In the genomic region with DNA sequence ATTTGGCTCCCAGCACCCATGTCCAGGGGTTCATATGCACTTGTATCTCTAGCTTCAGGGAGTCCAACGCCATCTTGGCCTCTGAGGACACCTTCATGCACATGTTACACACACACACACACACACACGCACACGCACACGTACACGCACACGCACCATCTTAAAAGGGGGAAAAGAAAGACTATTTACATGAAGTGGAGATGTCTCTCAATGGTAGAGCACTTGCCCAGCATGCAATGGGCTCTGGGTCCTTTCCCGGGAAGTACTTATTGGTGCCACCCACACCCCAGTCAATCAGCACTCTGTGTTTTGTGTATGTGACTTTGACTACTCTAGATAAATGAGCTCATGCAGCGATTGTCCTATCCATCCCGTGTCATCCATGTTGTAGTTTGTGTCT, we compare ENCODE assay signal across 29 mouse cellular contexts. TPM values are rescaled to one million over a fixed set of nuclear protein-coding genes. Genes with fewer than 3 reads are reported as not detected.
"Had no signal": no experiment of that assay in that cellular context is flagged by ENCODE, and none has a peak within 500 bp of the region (broad histone marks: within the 10 kb centered on the region; RNA-seq: fewer than 3 reads in every experiment).

No protein-coding gene starts in this region.

- H3K36me3 ChIP-seq: limb, embryonic 10.5 days; limb, embryonic 12.5 days; limb, embryonic 13.5 days; limb, embryonic 15.5 days; liver, embryonic 12.5 days; liver, embryonic 13.5 days; liver, embryonic 15.5 days; lung, embryonic 15.5 days; midbrain, embryonic 10.5 days; midbrain, embryonic 12.5 days; midbrain, embryonic 13.5 days; midbrain, embryonic 15.5 days had no signal

- H3K4me1 ChIP-seq: limb, embryonic 12.5 days; limb, embryonic 13.5 days; liver, embryonic 12.5 days; liver, embryonic 13.5 days; liver, embryonic 15.5 days; midbrain, embryonic 12.5 days; midbrain, embryonic 13.5 days; midbrain, embryonic 15.5 days had no signal

- ATAC-seq: liver, embryonic 12.5 days; liver, postnatal 0 days; lung, postnatal 0 days; midbrain, embryonic 13.5 days; midbrain, embryonic 15.5 days; midbrain, embryonic 16.5 days had no signal

- H3K27ac ChIP-seq: limb, embryonic 10.5 days; limb, embryonic 12.5 days; limb, embryonic 13.5 days; limb, embryonic 15.5 days; liver, embryonic 12.5 days; liver, embryonic 13.5 days; liver, embryonic 14.5 days; liver, embryonic 15.5 days; lung, embryonic 15.5 days; macrophage; midbrain, embryonic 10.5 days; midbrain, embryonic 12.5 days; midbrain, embryonic 13.5 days; midbrain, embryonic 15.5 days had no signal

- DNase-seq: left cerebral cortex, postnatal 4 days; liver; liver, embryonic 13.5 days; liver, postnatal 0 days; lung, adult 18-20 months; lung, adult 2 months; lung, embryonic 14.5 days; lung, postnatal 10 days; lung, postnatal 14 days; lung, postnatal 36 days; midbrain, embryonic 14.5 days had no signal

- H3K27me3 ChIP-seq: limb, embryonic 13.5 days; lung, embryonic 15.5 days; midbrain, embryonic 12.5 days; midbrain, embryonic 13.5 days; midbrain, embryonic 15.5 days had no signal

- H3K9ac ChIP-seq: limb, embryonic 12.5 days; limb, embryonic 13.5 days; limb, embryonic 15.5 days; liver, embryonic 12.5 days; liver, embryonic 13.5 days; liver, embryonic 14.5 days; liver, embryonic 15.5 days; liver, postnatal 0 days; lung, embryonic 14.5 days; lung, embryonic 15.5 days; midbrain, embryonic 12.5 days; midbrain, embryonic 13.5 days; midbrain, embryonic 15.5 days had no signal

- H3K4me3 ChIP-seq: limb, embryonic 10.5 days; limb, embryonic 12.5 days; limb, embryonic 13.5 days; limb, embryonic 15.5 days; liver, embryonic 12.5 days; liver, embryonic 13.5 days; liver, embryonic 15.5 days; lung, embryonic 15.5 days; megakaryocyte, embryonic 14.5 days; midbrain, embryonic 10.5 days; midbrain, embryonic 12.5 days; midbrain, embryonic 13.5 days; midbrain, embryonic 15.5 days had no signal

- H3K4me2 ChIP-seq: limb, embryonic 12.5 days; limb, embryonic 13.5 days; limb, embryonic 15.5 days; liver, embryonic 11.5 days; liver, embryonic 12.5 days; liver, embryonic 13.5 days; liver, embryonic 15.5 days; lung, embryonic 14.5 days; lung, embryonic 15.5 days; midbrain, embryonic 11.5 days; midbrain, embryonic 12.5 days; midbrain, embryonic 13.5 days; midbrain, embryonic 15.5 days had no signal

- H3K9me3 ChIP-seq: limb, embryonic 15.5 days; liver, embryonic 12.5 days; liver, embryonic 13.5 days; liver, embryonic 15.5 days; lung, embryonic 15.5 days had no signal

RNA-seq across cellular contexts. Expression of gene Myl4, which starts 37.4 kb away (rescaled TPM):
- polyA plus RNA-seq: macrophage had no signal
